Mouse (Mus musculus): ENCODE results near the gene Lmo3. TPM values are rescaled to one million over a fixed set of nuclear protein-coding genes. Genes with fewer than 3 reads are reported as not detected.

Lmo3 gene
- total and polyA plus RNA-seq, 3 experiments = 0.39 to 2.0 (median 0.66) TPM

DNA sequence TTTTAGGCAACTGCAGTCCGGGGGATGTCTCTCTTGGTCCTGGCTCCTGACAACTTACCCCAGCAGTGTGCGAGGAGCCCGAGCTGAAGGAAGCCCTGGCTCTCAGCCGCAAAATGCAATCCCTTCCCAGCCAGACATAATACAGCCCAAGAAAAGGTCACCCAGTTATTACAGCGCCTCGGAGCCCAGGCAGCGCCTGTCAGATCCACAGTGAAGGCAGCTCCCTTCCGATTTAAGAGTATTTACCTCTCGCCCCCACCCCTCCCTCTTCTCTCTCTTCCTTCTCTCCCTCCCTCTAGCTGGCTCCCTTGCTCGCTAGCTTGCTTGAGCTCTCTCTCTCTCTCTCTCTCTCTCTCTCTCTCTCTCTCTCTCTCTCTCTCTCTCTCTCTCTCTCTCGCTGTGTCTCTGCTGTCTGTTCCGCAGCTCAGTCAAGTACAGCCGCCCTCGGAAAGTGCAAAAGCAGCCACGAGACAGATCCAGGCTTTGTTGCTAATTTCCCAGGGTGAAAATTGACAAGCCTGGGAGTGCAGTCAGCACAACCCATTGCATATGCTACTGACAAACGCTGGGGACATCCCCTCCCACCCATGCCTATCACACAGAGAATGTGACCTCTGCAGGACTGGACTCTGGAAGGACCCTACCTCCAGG lies 159.0 kb downstream of the Lmo3 start:
- peak; percentile 8 for DNase-seq

DNA sequence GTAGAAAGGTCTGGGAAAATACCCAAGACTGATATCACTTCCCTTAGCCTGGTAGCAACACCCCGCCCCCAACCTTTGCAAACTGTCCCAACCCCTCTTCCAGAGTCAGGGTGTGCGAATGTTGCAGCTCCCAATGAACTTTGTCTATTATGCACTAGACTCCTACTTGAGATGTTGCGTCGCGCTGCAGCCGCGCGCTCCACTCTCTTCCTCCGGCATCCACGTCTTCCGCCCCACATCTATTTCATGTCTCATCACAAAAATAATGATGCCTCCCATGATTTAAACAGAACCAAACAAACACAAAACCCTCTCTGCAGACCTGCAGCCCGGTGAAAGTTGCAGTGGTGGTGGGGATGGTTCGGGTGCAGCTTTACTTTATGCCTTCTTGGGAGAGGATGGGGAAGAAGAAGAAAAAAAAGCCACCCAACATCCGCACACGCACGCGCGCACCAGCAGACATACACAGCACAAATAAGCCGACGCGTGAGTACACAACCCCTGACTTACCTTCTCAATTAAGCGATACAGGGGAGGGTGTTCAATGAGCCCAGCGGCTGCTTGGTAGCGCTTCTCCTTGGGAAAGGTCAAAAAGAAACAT lies 159.7 kb downstream of the Lmo3 start:
- no peak for DNase-seq

DNA sequence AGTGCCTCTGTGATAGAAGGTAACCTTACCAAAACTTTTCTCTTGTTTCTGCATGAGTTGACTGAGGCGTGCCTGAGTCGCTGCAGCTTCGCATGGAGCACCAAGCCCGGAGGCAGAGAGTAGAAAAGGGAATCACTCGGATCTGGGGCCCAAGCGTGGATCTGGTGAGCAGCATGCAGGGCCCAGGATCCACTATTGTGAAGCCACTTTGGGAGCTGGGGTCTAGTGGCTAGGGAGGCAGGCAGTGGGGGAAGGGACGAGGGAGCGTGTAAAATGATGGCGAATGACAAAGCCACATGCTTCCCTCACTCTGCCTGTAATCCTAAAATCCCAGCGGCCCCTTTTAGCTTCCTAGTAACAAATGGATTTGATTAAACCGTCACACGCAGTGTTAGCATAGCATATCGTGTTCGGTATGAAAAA lies 160.6 kb downstream of the Lmo3 start:
- DNase-seq = peak; percentile 3

DNA sequence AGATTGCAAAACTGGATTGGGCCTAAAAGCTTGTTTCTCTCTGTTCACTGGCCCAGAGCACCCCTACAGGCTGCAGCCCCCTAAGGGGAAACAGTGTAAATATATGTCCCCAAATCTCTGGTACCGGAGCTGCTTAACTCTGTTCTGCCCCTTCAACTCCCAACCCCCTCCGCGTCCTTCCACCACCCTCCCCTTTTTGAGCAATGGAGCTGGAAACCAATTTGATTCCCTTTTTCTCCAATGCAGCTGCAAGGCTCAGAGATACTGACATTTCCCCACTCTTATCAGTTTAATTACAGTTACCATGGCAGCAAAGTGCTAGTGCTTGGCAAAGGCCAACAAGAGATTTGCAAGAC lies 161.3 kb downstream of the Lmo3 start:
- DNase-seq = no peak

DNA sequence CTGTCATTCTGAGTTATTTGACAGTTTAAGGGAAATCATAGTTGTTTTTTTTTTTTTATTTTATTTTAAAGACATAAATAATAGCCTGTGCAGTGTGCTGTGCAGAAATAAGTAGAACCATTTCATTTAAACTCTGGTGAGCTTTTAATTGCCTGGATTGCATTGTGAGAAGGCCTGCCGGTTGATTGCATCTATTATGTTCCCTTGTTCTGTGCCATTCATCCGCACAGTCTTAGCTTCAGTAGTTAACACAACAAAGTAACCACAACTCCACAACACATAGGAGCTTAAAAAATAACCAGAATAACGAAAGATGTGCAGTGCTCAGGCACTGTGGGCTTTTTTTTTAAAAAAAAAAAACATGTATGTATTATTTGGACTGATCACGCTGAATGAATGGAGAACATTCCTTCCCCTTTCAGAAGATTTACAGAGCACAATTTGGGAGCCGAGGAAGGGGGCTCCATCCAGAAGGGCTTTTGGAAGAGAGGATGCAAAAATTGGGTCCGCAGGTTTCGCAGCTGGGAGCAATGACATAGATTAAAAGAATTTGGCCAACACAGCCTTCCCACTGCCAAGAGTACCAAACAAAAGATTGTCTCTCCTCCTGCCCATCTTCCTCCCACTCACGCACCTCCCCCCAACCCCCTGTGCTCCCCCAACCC lies 161.8 kb downstream of the Lmo3 start:
- DNase-seq = no peak

DNA sequence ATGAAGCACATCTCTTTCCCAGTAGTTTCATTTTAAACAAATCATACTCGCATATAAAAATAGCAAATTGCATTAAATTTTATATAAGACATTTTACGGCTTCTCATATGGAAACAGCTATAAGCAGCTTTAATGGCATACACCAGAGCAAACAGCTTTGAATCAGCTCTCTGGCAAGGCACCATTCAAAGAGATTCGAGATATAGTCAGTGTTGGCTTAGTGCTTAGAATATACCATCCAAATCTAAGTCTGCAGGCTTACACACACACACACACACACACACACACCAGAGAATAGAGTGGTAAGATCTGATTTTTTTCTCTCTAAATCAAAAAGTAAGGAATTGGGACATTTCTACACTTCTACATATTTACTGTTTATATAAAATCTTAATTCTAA lies 169.7 kb downstream of the Lmo3 start:
- DNase-seq = no peak

DNA sequence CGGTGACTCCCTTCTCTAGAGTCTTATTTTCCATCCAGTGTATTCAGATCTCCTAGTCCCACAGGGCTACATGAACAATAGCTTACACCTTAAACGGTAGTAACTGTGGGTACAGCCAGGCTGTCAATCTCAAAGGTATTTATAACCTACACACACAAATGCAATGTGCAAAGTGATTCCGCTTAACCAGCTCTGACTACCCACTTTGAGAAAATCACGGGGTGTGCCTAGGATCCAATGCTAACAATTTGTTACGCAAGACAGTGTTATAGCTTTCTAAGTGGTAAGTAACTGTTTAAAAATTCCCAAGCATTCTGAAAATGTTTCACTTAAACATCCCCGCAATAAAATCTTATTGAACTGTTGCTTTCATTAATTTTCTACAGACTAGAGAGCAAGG lies 179.7 kb downstream of the Lmo3 start:
- DNase-seq = no peak

DNA sequence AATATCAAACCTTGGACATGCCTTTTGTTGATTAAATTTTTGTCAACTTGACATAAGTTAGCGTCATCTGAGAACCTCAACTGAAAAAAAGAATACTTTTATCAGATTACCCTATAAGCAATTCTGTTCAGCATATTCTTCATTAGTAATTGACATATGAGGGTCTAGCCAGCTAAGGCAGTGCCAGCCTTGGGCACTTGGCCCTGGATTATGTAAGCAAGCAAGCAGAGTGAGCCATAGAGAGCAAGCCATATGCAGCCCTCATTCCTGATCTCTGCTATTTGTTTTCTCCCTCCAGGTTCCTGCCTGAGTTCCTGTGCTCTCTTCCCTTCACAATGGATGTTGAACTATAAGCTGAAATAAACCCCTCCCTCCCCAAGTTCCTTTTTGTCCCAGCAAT lies 182.9 kb downstream of the Lmo3 start:
- no peak for DNase-seq

DNA sequence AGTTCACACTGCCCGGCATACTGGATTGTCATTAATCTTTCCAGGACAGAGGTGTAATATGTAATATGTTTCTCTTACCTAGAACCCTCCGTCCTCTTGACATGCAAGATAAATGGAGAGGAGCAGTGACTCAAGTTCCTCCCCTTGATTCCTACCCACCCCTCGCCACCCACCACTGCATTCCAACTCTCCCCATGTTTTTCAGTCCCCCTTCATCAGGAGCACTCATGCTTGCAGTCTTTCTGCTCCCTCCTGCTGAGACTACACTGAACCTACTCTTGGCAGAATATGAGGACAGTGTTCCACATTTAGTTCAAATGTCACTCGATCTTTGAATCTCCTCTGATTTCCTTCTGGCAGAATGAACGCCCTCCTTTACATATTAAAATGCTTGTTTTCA lies 190.7 kb downstream of the Lmo3 start:
- DNase-seq = no peak

DNA sequence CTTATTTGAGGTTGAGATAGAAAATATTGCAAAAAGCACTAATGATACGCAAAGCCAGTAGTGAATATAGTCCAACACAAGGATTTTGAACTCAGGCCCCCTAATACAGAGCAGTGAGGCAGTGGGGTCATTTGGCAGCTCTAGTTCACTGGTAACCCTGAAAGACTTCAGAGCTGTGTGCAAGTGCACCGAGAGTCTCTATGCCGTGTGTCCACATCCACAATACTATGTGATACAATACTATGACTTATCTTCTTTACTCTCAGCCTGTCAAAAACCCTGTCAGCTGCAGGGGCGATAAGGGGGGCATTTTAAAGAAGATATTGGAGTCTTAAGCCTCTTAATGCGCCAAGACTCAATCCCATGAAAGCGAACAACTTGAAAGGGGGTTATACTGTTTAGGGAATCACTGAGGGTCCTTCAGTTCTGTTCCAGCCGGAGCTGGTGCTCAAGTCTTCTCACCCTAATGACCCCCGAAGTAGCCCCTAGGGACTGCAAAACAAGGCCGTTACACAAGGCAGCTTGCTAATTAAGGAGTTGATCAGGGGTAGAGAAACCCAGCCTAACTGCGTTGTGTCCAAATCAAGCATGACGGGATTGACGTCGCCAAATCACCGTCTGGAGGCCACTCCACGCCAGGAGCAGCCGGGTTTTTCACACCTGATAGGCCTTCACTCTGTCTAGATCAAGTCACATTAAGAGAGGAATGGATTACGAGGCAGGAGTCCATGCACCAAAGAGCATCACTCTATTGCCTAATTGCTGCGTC lies 193.4 kb downstream of the Lmo3 start:
- DNase-seq = no peak

DNA sequence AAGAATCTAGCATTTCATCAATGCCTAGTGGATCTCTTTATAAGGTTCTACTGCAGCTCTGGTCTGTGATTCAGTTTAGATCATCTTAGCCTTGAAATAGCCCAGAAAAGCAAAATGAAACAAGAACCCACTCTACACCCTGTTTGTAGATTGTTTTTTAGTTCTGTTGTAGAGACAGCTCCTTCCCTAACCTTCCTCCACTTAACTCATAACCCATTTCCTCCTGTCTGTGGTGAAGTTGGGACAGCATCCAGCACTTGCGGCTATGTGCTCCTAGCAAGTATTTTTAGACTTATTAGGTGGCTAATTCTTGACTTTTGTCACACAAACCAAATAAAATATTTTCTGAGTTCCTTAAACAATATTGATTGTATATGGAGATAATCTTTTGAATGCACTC lies 198.6 kb downstream of the Lmo3 start:
- no peak for DNase-seq

DNA sequence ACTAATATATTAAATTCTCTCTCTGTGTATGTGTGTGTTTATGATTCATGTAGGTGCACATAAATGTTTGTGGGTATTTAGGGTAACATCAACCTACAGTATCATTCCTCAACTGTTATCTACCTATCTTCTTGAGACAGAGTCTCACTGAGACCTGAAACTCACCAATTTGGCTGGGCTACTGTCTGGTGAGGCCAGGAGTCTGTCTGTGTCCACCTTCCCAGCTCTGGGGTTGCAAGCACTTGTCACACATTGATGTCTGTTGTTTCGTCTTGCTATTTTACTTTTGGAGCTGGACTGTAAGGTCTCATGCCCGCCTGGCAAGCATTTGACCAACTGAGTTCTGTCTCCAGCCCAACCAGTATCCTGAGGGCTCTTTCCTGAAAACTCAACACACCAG lies 210.6 kb downstream of the Lmo3 start:
- DNase-seq = no peak

DNA sequence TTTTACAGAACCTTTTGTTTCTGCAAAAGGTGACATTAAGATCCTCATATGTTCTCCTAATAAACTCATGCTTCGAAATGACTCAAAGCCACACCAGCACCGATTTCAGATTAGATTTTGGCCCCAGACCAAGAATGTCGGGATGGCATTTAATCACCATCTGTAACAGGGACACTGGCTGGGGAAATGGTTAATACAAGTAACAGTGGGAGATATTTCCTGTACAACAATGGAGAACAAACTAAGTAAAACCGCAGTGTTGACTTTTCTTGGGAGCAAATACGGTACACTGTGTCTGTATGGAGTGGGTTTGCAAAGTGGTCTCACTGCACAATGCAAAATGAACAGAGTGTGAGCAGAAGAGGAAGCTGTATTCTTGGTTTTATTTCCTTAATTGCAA lies 217.7 kb downstream of the Lmo3 start:
- no peak for DNase-seq

DNA sequence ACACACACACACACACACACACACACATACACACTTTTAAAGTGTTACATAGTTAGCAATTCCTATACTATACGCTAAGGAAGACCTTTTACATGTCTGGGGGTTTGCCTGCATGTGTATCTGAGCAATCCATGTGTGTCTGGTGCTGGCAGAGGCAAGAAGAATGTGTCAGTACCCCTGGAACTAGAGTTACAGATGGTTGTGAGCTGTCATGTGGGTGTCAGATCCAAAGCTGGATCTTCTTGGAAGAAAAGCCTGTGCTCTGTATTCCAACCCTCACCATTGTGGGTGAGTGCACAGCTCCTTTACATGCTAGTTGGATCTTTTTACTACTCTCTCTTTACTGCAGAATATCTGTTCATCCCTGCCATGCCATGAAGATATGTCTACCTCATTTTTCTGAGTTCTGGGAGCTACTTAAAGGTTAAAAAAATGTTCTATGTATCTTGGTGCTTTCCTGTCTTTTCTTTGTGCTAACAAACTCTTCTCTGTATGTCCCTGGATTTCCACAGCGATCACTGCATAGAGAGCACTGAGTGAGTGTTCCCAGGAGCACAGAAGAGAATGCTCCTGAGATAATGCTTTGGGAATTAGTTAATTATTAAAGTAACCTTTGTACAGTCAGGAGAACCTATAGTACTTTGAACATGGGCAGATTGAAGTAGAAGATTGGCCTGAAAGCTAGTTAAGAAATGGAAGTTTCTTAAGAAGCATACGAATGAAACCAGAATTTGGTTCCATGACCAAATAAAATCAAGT lies 231.0 kb downstream of the Lmo3 start:
- DNase-seq = no peak

DNA sequence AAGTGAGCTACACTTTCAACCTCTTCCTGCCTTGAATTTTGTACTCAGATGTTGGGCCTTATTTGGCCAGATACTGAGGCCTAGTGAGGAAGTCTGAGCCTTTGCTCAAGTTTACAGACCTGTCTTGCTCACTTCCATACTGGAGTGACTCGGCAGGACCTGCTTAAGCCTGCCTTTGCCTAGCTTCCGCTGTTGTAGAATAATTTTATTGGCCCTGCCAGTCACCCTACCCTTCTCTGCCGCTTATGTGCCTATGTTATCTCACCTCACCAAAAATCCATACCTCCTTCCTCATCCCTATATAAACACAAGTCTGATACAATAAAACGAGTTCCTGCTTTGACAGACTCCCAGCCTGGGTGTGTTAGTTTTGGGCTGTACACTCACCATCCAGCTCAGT lies 235.2 kb downstream of the Lmo3 start:
- DNase-seq = no peak

DNA sequence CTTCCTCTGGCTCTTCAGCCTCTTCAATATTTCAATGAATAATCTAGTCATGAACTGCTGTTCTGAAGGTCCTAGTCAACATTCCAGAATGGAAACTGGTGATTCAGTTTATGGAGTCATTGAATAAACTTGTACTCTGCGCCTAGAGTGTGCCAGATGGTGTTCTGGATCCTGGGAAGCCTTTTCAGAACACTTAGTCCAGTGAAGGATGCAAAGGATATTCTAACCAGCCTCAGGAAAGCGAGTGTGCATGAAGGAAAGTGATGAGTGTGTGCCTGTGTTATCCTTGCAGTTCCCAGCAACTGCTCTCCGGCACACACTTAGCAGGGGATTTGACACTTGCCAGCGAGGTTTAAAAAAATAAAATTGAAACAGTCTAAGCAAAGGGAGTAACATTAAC lies 245.9 kb downstream of the Lmo3 start:
- no peak for DNase-seq

DNA sequence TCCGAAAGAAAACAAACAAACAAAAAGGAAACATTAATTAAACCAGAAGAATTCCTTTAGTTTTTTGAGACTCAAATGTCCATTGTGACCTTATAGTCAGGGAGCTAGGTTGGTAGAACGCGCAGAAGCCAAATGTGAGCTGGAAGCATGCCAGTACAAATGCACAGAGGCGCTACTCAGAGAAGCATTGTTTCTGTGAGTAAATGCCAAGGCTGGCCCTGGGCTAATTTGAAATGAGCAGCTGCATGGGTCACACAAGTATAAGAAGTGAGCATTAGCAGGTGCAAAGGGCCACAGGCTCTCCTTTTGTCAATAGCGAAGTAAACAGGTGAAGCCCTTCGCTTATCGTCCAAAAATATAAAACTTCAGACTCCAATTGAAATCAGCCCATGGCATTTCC lies 247.8 kb downstream of the Lmo3 start:
- peak; percentile 35 for DNase-seq

DNA sequence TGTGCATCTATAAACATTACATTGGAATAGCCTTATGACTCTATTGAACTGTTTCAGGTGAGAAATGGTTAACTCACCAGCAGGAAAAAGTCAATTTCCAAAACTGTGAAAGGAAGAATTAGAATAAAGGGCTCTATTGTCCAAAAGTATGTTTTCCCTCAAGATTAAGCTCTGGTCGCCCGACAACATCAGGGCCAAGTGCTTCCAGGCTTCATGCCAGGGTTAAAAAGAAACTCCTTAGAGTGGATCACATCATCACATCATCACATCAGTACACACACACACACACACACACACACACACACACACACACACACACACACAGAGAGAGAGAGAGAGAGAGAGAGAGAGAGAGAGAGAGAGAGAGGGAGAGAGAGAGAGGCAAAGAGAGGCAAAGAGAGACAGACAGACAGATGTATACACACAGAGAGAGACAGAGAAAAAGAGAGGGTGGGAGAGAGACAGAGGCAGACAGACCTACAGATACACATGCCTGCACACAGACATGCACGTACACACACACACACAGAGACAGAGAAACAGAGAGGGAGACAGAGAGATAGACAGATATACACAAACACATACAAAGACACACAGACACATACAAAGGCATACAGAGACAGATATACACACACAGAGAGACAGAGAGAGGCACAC lies 255.9 kb downstream of the Lmo3 start:
- no peak for DNase-seq

DNA sequence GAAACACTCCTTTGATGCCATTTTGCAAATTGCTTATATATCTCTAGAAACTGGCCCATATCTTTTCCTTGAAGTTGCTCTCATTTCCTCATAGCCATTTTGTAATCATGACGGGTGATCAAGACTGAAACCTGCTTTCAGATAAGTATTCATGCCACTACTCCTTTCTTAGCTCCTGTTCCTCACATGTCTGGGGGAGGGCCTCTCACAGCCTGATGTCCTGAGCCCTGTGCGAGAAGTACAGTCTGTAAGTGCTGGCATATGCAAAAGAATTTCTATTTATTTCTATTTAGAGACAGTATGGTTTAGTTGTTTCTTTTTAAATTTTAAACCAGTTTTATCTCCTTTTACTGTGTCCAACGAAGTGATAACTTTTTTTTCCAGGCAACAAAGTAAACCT lies 256.6 kb downstream of the Lmo3 start:
- DNase-seq = no peak

DNA sequence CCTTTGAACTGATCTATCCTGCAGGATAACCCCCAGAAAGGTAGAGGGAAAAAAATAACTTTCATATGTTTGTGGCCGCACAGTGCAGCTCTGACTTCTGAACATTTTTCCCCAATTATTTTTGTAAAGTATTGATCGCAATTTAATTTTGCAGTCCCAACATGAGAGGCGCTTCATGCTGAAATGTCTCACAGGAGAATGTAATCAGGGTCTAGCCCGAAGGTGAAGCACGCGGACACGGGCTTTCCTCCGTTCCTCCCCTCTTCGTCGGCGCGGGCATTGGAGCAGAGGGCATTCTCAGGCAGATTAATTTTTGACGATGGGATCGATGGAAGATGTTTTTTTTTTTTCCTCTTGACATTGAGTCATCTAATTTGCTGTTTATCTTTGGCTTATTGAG lies 258.4 kb downstream of the Lmo3 start:
- no peak for DNase-seq

DNA sequence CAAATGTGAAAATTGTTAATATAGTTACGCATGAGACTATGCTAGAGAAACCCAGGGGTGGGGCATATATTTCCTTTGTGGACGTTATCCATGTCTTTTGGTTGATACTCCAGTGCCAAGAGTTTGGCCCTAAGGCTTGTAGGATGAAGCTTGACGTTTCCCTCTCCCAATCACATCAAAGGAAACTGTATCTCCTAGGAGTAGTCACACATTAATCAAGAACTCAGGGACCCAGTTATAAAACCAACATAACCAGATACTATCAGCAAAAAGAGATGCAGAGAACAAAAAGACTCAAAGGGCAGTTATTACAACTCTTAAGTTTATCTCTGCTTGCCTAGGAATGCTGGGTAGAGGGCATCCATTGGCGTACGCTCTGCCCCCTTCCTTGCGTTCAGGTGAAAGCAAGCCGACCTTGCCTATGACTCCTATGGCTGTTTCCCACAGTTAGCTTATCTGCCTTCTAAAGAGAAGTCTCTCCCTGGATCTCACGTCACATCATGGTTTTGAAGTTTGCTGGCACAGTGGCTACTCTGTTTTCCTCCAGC lies 261.5 kb downstream of the Lmo3 start:
- no peak for DNase-seq
